Mouse (Mus musculus): Measurements from ENCODE around the gene Ica1l. TPM values are rescaled to one million over a fixed set of nuclear protein-coding genes. Genes with fewer than 3 reads are reported as not detected.

Ica1l gene
- polyA plus RNA-seq, 1 experiment from 2014 or later: 33.4 TPM

DNA sequence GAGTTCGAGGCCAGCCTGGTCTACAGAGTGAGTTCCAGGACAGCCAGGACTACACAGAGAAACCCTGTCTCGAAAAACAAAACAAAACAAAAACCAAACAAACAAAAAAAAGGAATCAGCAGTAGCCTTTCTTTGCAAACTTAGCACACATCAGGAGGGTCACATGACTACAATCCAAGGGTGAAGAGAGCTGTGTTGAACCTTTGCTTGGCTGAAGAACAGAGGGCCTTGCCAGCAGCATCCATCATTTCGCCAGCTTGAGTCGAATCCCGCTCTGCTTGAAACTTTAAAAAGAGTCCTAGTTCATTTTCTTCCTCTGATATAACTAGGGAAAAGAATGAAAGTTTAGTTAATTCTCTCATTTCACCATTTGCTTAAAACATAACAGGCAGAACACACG, 27.5 kb downstream of the Ica1l start:
- H3K4me1 ChIP-seq (replicated peaks): peaks cover 9% of the 10 kb centered on the region; the same call in 1 of the 2 replicates
- H3K4me3 ChIP-seq: no peak overlapping the region
- H3K9ac ChIP-seq: no peak overlapping the region
- H3K36me3 ChIP-seq: no peaks in the 10 kb centered on the region
- 86% methylated on average over 6 of the region's 6 CpGs for WGBS
- no peak for ATAC-seq (ENCODE audit: low read depth)
- H3K9me3 ChIP-seq: no peaks in the 10 kb centered on the region
- H3K27me3 ChIP-seq: no peaks in the 10 kb centered on the region
- no peak overlapping the region for H3K27ac ChIP-seq (replicated peaks)
- H3K4me2 ChIP-seq: no peak overlapping the region

- Histone ChIP-seq H3K4me3 (no peak overlapping the region), H3K27ac (replicated peaks) (no peak overlapping the region), H3K9ac (no peak overlapping the region), H3K9me3 (no peaks in the 10 kb centered on the region), H3K4me2 (no peak overlapping the region), H3K4me1 (replicated peaks) (no peaks in the 10 kb centered on the region), H3K36me3 (no peaks in the 10 kb centered on the region), H3K27me3 (no peaks in the 10 kb centered on the region)
- ATAC-seq (ENCODE audit: low read depth): no peak
- 88% methylated on average over 10 of the region's 10 CpGs for WGBS
Observed at GRCm38 (mm10) chr1:60013779-60014178, 29.2 kb downstream of the Ica1l start.

DNA sequence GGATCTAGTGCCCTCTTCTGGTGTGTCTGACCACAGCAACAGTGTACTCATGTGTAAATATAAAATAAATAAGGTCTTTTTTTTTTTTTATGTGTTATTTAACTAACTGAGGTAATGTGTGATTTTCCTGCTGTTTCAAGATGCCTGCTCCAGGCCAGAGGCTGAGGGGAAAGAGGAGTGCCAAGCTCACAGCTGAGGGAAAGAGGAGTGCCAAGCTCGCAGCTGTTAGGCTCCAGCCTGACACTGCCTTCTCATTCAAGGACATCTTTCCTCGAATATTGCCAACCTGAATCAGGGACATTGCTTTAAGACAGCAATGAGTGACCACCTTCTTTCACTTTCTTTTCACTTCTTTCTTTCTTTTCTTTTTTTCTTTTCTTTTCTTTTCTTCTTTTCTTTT, 34.2 kb downstream of the Ica1l start:
- no peaks in the 10 kb centered on the region for H3K9me3 ChIP-seq
- no peak overlapping the region for H3K27ac ChIP-seq (replicated peaks)
- H3K4me2 ChIP-seq: no peak overlapping the region
- ATAC-seq (ENCODE audit: low read depth): no peak
- no peak overlapping the region for H3K9ac ChIP-seq
- H3K4me3 ChIP-seq: no peak overlapping the region
- 87% methylated on average over 2 of the region's 2 CpGs for WGBS
- no peaks in the 10 kb centered on the region for H3K27me3 ChIP-seq
- H3K36me3 ChIP-seq: no peaks in the 10 kb centered on the region
- H3K4me1 ChIP-seq (replicated peaks): no peaks in the 10 kb centered on the region

- H3K9me3 ChIP-seq: no peaks in the 10 kb centered on the region
- WGBS: 89% methylated on average over 10 of the region's 10 CpGs
- no peak overlapping the region for H3K4me2 ChIP-seq
- H3K9ac ChIP-seq: no peak overlapping the region
- no peak overlapping the region for H3K4me3 ChIP-seq
- H3K27ac ChIP-seq (replicated peaks): no peak overlapping the region
- H3K27me3 ChIP-seq: no peaks in the 10 kb centered on the region
- no peaks in the 10 kb centered on the region for H3K36me3 ChIP-seq
- no peak for ATAC-seq (ENCODE audit: low read depth)
- H3K4me1 ChIP-seq (replicated peaks): no peaks in the 10 kb centered on the region
Observed at GRCm38 (mm10) chr1:60007337-60007736, 35.6 kb downstream of the Ica1l start.

DNA sequence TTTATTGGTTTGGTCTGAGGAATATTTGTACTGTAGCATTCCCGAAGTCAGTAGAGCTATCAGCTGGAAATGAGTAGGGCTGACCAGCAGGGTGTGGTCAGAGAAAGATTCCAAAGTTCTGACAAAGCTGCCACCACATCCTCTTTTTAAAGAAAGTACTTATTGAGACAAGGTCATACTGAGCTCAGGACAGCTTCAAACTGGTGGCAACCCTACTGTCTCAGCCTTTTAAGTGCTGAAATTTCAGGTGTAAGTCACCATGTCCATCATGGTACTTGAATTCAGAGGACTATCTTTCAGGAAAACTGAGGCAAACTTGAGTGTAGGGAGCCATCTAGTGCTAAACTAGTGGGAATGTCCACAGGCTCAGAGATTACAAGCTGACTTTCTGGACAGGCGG, 42.7 kb downstream of the Ica1l start:
- Histone ChIP-seq H3K27ac (replicated peaks) (no peak overlapping the region), H3K9ac (no peak overlapping the region), H3K36me3 (no peaks in the 10 kb centered on the region), H3K4me3 (no peak overlapping the region), H3K27me3 (no peaks in the 10 kb centered on the region), H3K4me1 (replicated peaks) (no peaks in the 10 kb centered on the region), H3K4me2 (no peak overlapping the region), H3K9me3 (no peaks in the 10 kb centered on the region)
- no peak for ATAC-seq (ENCODE audit: low read depth)
- 68% methylated on average over 2 of the region's 2 CpGs for WGBS

GRCm38 (mm10) chr1:59997352-59997751, 45.6 kb downstream of the Ica1l start:
- 78% methylated on average over 5 of the region's 5 CpGs for WGBS
- no peaks in the 10 kb centered on the region for H3K9me3 ChIP-seq
- peaks cover 25% of the 10 kb centered on the region for H3K36me3 ChIP-seq
- H3K27ac ChIP-seq (replicated peaks): no peak overlapping the region
- ATAC-seq (ENCODE audit: low read depth): no peak
- no peaks in the 10 kb centered on the region for H3K27me3 ChIP-seq
- H3K4me2 ChIP-seq: no peak overlapping the region
- H3K4me1 ChIP-seq (replicated peaks): no peaks in the 10 kb centered on the region
- H3K9ac ChIP-seq: no peak overlapping the region
- H3K4me3 ChIP-seq: no peak overlapping the region

DNA sequence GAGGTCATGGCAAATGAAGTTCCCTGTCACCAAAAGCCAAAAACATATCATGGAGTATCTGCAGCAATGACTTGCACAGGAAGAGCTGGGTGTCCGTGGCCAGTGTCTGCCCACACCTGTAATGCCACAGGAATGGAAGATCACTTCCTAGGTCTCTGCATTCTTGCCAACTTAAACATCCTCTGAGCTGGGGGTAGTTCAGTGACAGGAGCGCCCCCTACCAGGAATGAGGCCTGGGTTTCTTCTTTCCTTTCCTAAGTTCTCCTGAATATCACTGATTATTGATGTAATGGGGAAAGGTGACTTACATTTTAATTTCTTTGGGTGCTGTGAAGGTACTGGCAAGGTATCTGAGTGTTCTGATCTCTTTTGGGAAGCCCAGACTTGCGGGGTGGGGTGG, 47.3 kb downstream of the Ica1l start:
- no peak for ATAC-seq (ENCODE audit: low read depth)
- Histone ChIP-seq H3K9ac (no peak overlapping the region), H3K27me3 (no peaks in the 10 kb centered on the region), H3K4me1 (replicated peaks) (no peaks in the 10 kb centered on the region), H3K4me2 (no peak overlapping the region), H3K4me3 (no peak overlapping the region), H3K9me3 (no peaks in the 10 kb centered on the region), H3K36me3 (peaks cover 38% of the 10 kb centered on the region), H3K27ac (replicated peaks) (no peak overlapping the region)
- 51% methylated on average over 3 of the region's 3 CpGs for whole genome bisulfite sequencing

DNA sequence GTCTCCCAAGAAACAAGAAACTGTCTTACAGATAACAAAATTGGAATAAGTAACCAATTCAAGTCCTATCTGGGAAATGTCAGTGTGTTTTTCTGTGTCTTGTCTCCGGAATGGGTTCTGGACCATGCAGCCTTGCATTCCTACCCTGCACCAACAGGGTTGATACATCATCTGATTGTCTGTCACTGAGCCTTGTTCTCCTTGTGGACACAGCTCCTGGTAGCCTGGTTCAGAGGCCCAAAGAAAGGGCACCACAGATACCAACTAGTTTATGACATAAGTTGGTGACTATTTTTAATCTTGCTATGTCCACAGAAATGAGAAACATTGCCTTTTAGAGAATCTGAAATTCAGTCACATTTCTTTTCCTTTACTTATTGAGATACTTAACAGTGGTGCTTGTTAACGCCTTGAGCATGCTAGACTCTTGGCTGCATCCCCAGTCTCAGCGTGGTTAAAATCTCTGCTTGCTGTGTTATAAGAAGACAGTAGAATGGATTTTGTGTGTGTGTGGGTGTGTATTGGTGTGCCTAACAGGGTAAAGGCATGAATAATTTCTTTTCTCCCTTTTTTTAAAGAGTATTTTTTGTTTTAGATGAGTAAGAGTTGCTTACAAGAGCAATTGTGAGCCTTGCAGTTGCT, 55.5 kb downstream of the Ica1l start:
- WGBS: 95% methylated on average over 3 of the region's 3 CpGs
- no peak for ATAC-seq (ENCODE audit: low read depth)
- H3K36me3 ChIP-seq: peaks cover 69% of the 10 kb centered on the region

DNA sequence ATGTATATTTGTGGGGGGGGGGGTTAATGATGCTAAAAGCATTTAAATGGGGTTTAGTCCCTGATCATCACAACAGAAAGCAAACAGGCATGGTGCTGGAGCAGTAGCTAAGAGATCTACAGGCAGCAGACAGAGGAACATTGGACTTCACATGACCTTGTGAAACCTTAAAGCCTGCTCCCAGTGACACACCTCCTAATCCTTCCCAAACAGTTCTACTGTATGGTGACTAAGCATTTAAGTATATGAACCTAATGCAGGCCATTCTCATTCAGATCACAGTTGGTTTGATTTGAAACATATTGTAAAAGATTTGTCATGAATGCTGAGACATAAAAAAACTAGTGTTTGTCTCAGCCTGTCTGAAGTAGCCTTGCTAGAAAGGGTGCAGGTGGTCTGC, 56.4 kb downstream of the Ica1l start:
- Histone ChIP-seq H3K9me3 (no peaks in the 10 kb centered on the region), H3K4me3 (no peak overlapping the region), H3K36me3 (peaks cover 70% of the 10 kb centered on the region), H3K4me1 (replicated peaks) (no peaks in the 10 kb centered on the region), H3K27ac (replicated peaks) (no peak overlapping the region), H3K9ac (no peak overlapping the region), H3K4me2 (no peak overlapping the region), H3K27me3 (no peaks in the 10 kb centered on the region)
- no peak for ATAC-seq (ENCODE audit: low read depth)

More for the DNA sequence above, 55.5 kb downstream of the Ica1l start:
- H3K4me1 ChIP-seq (replicated peaks): no peaks in the 10 kb centered on the region
- no peak overlapping the region for H3K27ac ChIP-seq (replicated peaks)
- no peak overlapping the region for H3K9ac ChIP-seq
- no peak overlapping the region for H3K4me2 ChIP-seq
- no peak overlapping the region for H3K4me3 ChIP-seq
- no peaks in the 10 kb centered on the region for H3K9me3 ChIP-seq
- H3K27me3 ChIP-seq: no peaks in the 10 kb centered on the region

DNA sequence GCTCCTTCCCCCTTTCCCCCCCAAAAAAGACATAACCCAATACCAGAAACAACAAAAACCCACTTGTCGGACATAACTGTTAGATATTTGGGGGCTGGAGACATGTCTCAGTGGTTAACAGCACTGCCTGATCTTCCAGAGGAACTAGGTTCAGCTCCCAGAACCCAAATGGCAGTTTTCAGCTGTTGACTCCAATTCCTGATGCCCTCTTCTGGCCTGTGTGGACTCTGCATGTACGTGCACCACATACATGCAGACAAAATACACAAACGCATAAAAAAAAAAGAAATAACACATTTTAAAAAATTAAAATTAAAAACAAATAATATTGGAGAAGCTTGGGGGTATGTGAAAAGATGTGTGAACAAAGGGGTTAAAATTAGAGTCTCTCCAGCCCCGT, 75.7 kb downstream of the Ica1l start:
- Histone ChIP-seq H3K4me2 (no peak overlapping the region), H3K9ac (no peak overlapping the region), H3K27me3 (no peaks in the 10 kb centered on the region), H3K9me3 (no peaks in the 10 kb centered on the region), H3K27ac (replicated peaks) (no peak overlapping the region), H3K36me3 (peaks cover 49% of the 10 kb centered on the region), H3K4me1 (replicated peaks) (no peaks in the 10 kb centered on the region), H3K4me3 (no peak overlapping the region)
- WGBS: 95% methylated on average over 4 of the region's 4 CpGs
- no peak for ATAC-seq (ENCODE audit: low read depth)

DNA sequence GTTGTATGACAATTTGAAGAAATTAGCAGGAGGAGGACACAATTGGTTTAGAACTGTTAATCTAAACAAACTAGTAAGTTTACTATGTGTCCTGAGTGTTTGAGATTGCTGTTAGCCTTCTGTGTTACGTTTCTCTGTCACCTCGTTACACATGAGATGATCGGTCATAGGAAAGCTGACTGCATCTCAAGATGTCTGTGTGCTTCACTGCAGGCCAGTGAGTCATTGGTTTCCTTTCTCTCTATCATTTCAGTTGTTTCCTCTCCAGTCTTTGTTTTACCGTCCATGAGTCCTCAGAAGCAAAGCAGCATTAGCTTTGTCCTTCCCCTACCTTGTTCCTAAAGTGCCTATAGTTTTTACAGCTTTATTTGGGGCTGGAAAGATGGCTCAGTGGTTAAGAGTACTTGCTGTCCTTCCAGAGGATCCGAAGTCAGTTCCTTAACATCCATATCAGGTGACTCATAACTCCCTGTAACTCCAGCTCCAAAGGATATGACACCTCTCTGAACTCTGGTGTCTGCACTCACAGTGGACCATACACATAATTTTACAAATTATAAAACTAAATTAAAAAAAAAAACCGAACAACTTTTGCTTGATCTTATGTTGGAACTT, 76.7 kb downstream of the Ica1l start:
- no peak overlapping the region for H3K4me3 ChIP-seq
- H3K4me2 ChIP-seq: no peak overlapping the region
- WGBS: 86% methylated on average over 6 of the region's 6 CpGs
- ATAC-seq (ENCODE audit: low read depth): no peak
- H3K27me3 ChIP-seq: no peaks in the 10 kb centered on the region
- no peak overlapping the region for H3K27ac ChIP-seq (replicated peaks)
- H3K9ac ChIP-seq: no peak overlapping the region
- no peaks in the 10 kb centered on the region for H3K4me1 ChIP-seq (replicated peaks)
- no peaks in the 10 kb centered on the region for H3K9me3 ChIP-seq
- H3K36me3 ChIP-seq: peaks cover 51% of the 10 kb centered on the region

DNA sequence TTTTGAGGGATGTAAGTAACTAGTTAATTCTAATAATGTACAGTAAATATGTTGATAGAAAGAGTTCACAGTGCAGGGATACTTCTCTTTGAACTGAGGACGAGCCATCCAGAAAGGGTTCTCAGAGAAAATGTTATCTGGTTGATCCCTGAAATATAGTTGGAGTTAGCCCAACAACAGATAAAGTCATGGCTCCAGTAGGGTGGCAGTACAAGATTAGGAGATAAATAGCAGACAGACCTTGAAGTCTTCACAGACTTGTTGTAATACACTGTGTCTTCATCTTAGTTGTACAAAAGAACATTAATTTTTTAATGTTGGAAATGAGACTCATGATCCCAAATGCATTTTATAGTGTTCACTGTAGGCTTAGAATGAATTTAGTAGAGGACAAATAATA, 83.0 kb downstream of the Ica1l start:
- Histone ChIP-seq H3K4me2 (no peak overlapping the region), H3K9me3 (no peaks in the 10 kb centered on the region), H3K4me3 (no peak overlapping the region), H3K4me1 (replicated peaks) (no peaks in the 10 kb centered on the region), H3K36me3 (peaks cover 50% of the 10 kb centered on the region), H3K27me3 (no peaks in the 10 kb centered on the region), H3K27ac (replicated peaks) (no peak overlapping the region), H3K9ac (no peak overlapping the region)
- ATAC-seq (ENCODE audit: low read depth): no peak
- WGBS: 89% methylated on average over 1 of the region's 1 CpGs

DNA sequence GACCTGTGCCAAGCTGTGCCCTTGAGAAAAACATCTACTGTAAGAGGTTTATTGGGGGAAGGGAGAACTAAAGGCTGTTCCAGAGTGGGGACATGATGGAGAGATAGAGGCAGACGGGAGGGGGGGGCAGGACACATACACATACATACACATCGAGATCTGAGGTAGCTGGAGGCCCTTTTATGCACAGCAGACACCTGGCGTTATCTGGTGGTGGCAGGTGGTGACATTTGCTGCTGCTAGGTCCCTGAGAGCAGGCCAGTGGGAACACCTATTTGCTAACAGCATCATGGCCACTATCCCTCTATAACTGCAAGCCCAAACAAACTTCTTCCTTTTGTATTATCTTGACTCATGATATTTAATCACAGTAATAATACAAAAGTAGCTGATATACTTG, 85.8 kb downstream of the Ica1l start:
- no peak for ATAC-seq (ENCODE audit: low read depth)
- Histone ChIP-seq H3K4me1 (replicated peaks) (no peaks in the 10 kb centered on the region), H3K4me2 (no peak overlapping the region), H3K9ac (no peak overlapping the region), H3K27ac (replicated peaks) (no peak overlapping the region), H3K9me3 (no peaks in the 10 kb centered on the region), H3K4me3 (no peak overlapping the region), H3K36me3 (peaks cover 33% of the 10 kb centered on the region), H3K27me3 (no peaks in the 10 kb centered on the region)
- WGBS: 89% methylated on average over 3 of the region's 3 CpGs

Data from neural tube, embryonic 13.5 days (tissue).